Mouse (Mus musculus) cerebellum, adult 11 months (tissue): ENCODE measurements at regions not wholly inside any gene's neighbourhood (a gene's known extent, or its start where the extent isn't known, plus 50 kb on each side); places are given as distances from the start of the nearest gene placed in this dataset.

ENCODE experiments used
- DNase-seq: peaks from one replicate; pipeline ENCODE4 v3.0.0; 2022

GRCm38 (mm10) chr1:30540088-30540698, 333.5 kb downstream of the Phf3 start:
- no peak for DNase-seq

GRCm38 (mm10) chr1:30536989-30537975, 336.4 kb downstream of the Phf3 start:
- DNase-seq = no peak

GRCm38 (mm10) chr1:30517348-30517747, 356.4 kb downstream of the Phf3 start:
- DNase-seq = no peak

GRCm38 (mm10) chr1:30515846-30516245, 357.9 kb downstream of the Phf3 start:
- DNase-seq = no peak

GRCm38 (mm10) chr1:30503224-30503623, 370.5 kb downstream of the Phf3 start:
- no peak for DNase-seq

- no peak for DNase-seq
These were observed 413.3 kb downstream of the Phf3 start for GRCm38 (mm10) chr1:30460295-30460958.

- no peak for DNase-seq
These were observed 435.8 kb downstream of the Phf3 start for GRCm38 (mm10) chr1:30437964-30438363.

- DNase-seq = no peak
These were observed 457.1 kb downstream of the Phf3 start for GRCm38 (mm10) chr1:30416582-30416981.

- no peak for DNase-seq
These were observed 458.8 kb downstream of the Phf3 start for GRCm38 (mm10) chr1:30414881-30415439.
